Mouse (Mus musculus) erythroblast, embryonic 14.5 days (primary cell): ENCODE data around the gene Tmem199.

Source experiments
- GATA1 ChIP-seq: IDR thresholded peaks from 2 replicates; pipeline ENCODE4 v1.6.1; 2012; ENCODE audit warnings: low read length, inconsistent platforms, mixed read lengths
- TAL1 ChIP-seq: IDR thresholded peaks from 3 replicates; pipeline ENCODE4 v1.6.1; 2012; ENCODE audit warnings: low read length, inconsistent platforms, mixed read lengths

GRCm38 (mm10) chr11:78495904-78496303 lies 16.1 kb downstream of the Tmem199 start:
- TF ChIP-seq GATA1 (no peak), TAL1 (no peak)
